Mouse (Mus musculus): ENCODE measurements around the gene Susd1.

Gene Susd1

GRCm38 (mm10) chr4:59437990-59438854, at the start of gene Susd1:
TSS of gene Susd1 (minus strand) at chr4:59438633.
- DNase-seq (ENCODE audit: low read depth), result no peak

- DNase-seq (ENCODE audit: low read depth), result no peak
These were observed 32.9 kb upstream of the Susd1 start for GRCm38 (mm10) chr4:59471306-59471705.

GRCm38 (mm10) chr4:59465449-59465848, 27.0 kb upstream of the Susd1 start:
- no peak for DNase-seq (ENCODE audit: low read depth)

- no peak for DNase-seq (ENCODE audit: low read depth)
These were observed 26.2 kb upstream of the Susd1 start for GRCm38 (mm10) chr4:59464661-59465060.

GRCm38 (mm10) chr4:59462494-59462893, 24.1 kb upstream of the Susd1 start:
- no peak for DNase-seq (ENCODE audit: low read depth)

- no peak for DNase-seq (ENCODE audit: low read depth)
These were observed 22.8 kb upstream of the Susd1 start for GRCm38 (mm10) chr4:59461116-59461727.

GRCm38 (mm10) chr4:59459216-59459955, 21.0 kb upstream of the Susd1 start:
- DNase-seq (ENCODE audit: low read depth), result no peak

- no peak for DNase-seq (ENCODE audit: low read depth)
These were observed 19.5 kb upstream of the Susd1 start for GRCm38 (mm10) chr4:59457941-59458340.

- DNase-seq (ENCODE audit: low read depth), result no peak
These were observed 18.7 kb upstream of the Susd1 start for GRCm38 (mm10) chr4:59457091-59457490.

GRCm38 (mm10) chr4:59455465-59455864, 17.0 kb upstream of the Susd1 start:
- no peak for DNase-seq (ENCODE audit: low read depth)

GRCm38 (mm10) chr4:59454046-59454445, 15.6 kb upstream of the Susd1 start:
- DNase-seq (ENCODE audit: low read depth), result no peak

- DNase-seq (ENCODE audit: low read depth), result no peak
These were observed 14.1 kb upstream of the Susd1 start for GRCm38 (mm10) chr4:59452503-59452933.

- DNase-seq (ENCODE audit: low read depth), result no peak
These were observed 12.5 kb upstream of the Susd1 start for GRCm38 (mm10) chr4:59450906-59451305.

GRCm38 (mm10) chr4:59450234-59450854, 11.9 kb upstream of the Susd1 start:
- DNase-seq (ENCODE audit: low read depth), result no peak

- no peak for DNase-seq (ENCODE audit: low read depth)
These were observed 8.9 kb upstream of the Susd1 start for GRCm38 (mm10) chr4:59447296-59447695.

- DNase-seq (ENCODE audit: low read depth), result no peak
These were observed 7.1 kb upstream of the Susd1 start for GRCm38 (mm10) chr4:59445516-59445915.

- DNase-seq (ENCODE audit: low read depth), result no peak
These were observed 6.6 kb upstream of the Susd1 start for GRCm38 (mm10) chr4:59444994-59445393.

- no peak for DNase-seq (ENCODE audit: low read depth)
These were observed 5.7 kb upstream of the Susd1 start for GRCm38 (mm10) chr4:59444085-59444484.

- DNase-seq (ENCODE audit: low read depth), result no peak
These were observed 2.8 kb upstream of the Susd1 start for GRCm38 (mm10) chr4:59441265-59441664.

- DNase-seq (ENCODE audit: low read depth), result peak; percentile 47
These were observed 1.5 kb upstream of the Susd1 start for GRCm38 (mm10) chr4:59439960-59440359.

- DNase-seq (ENCODE audit: low read depth), result no peak
These were observed 608 bp upstream of the Susd1 start for GRCm38 (mm10) chr4:59439041-59439440.

- DNase-seq (ENCODE audit: low read depth), result no peak
These were observed 2.5 kb downstream of the Susd1 start for GRCm38 (mm10) chr4:59435951-59436350.

Data from c-Kit-positive CD71-negative TER-119-negative erythroid progenitor cells, embryonic 14.5 days (primary cell).